Mouse (Mus musculus) neutrophil, adult 59 days (primary cell): ENCODE data around the gene Ubash3a. TPM values are rescaled to one million over a fixed set of nuclear protein-coding genes. Genes with fewer than 3 reads are reported as not detected.

ENCODE experiments used
- total RNA-seq, 2 experiments: library from RNA; stranded (reverse); gene quantifications; 1 replicate in 1 of 2; 2 replicates in 1 of 2; pipeline ENCODE4 v1.2.4; 2023

Ubash3a gene
- 1 to 10 TPM; 7.4 to 8.5 TPM for total RNA-seq

DNA sequence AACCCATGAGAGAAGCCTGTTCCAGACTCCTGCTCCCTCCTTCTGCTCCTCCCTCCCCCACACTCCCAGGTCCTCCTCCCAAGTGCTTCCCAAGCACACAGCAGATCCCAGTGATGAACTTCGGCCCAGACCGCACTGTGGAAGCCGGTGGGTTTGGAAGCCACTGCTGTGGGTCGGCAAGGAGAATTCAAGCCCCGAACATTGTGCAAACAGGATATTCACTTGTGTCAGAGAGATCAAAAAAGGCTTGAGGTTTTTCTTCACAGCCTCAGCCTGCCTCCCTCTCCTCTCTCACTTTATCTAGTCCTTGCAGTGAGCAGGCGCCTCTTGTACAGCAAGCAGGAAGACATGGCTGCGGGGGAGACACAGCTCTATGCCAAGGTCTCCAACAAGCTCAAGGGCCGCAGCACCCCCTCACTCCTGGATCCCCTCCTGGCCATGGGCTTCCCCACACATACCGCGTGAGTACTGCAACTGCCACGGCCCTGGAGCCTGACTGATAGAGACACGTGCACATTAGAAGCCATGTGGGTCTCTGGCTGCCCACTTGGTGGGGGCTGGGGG is at the start of gene Ubash3a:
Gene Ubash3a (plus strand): TSS at position 103 of the 564 bp plus-strand sequence.

DNA sequence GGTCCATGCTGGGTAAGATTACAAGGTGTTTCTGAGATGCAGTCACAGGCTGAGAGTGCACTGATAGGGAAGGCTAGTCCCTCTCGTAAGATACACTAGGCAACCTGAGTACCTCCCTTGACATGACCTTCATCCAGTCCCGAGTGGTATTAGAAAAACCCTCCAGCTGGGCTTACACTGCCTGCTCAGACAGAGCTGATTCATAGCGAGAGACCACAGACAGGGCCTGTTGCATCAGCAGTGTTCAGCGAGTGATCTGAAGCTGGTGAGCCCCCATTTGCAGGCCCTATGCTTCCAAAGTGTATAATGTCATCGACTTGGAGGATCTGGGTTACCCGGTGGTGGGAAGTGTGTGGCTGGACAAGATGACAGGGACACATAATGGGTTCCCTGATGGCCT is 42.5 kb upstream of the Ubash3a start, which contains the start of gene Tff1:
Gene Tff1 (minus strand): TSS at position 151 of the 400 bp plus-strand sequence.

DNA sequence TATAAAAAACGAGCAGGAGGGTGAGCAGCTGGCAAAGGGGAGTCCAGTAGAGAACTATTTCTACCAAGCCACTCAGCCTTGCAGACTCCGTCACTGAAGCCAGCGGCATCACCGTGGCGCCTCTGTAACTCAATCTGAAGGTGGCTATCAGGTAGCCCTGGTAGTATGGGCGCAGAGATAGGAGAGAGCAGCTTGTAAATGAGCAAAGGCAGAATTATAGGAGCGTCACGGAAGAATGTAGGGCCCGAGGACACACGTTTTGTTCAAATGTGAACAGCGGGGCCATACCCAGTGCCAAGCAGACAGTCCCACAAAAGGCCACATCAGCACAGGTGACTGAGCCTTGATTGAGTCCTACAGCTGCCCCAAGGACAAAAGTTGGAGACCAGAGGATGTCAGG is 8.8 kb upstream of the Ubash3a start, which contains the start of gene Tmprss3:
Gene Tmprss3 (minus strand): TSS at position 101 of the 400 bp plus-strand sequence.

DNA sequence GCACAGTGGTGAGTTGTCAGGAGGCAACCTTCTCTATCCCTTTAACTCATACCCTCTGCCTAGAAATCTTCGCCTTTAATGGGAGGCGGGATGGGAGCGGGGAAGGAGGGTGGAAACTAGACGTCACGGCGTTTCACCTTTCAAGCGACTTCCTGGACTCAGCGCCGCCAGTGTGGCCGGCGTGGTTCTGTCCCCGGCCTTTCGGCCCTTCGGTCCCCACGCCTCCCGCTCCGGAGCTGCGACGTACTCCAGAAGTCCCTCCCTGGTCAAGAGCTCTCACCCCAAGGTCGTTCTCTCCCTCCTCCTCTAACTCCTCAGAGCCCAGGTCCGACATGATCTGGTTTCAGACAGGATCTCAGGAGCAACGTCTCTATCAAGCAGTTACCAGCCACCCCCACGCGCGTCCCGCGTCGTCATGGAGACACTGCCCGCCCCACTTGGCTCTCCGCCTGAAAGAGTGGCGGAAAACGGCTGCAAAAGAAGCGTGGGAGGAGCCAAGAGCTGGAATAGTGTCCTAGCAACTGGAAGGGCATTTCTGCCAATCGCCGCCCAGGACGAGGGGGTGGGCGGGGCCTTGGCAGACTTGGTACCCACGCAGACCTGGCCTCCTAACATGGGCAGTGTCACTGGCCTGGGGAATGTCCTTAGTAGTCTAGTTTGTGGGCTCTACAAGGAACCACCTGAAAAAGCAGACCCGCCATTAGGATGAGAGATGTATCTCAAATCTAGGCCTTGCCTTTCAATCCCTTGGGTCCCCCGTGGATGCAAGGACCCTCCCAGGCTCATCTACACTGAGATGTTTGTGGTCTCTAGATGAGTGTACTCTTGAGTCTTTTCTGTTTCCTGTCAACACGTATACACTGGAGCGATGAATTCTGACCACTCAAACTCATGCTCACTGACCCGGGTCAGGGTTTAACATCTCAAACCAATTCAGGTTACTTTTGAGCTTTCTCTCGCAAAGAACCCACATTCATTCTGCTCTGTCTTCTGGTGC is 69.5 kb downstream of the Ubash3a start, which contains the start of gene Rsph1:
Gene Rsph1 (minus strand): TSS at position 462 of the 997 bp plus-strand sequence.

DNA sequence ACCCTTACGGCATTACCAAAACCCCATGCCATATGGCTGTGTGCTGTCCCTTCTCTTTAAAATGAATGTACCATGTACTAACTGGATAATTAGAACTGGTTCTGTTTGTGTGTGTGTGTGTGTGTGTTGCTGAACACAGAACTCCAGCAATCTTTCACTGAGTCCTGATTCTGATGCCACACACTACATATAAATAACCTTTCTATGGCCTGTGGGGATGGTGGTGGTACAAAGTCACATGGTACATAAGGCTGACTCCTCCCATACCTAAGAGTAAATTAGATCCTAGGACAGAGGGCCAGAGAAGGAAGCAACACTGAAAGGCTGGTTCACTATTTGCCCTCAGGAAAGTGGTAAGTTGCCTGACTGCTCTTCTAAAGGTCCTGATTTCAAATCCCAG is 78.8 kb downstream of the Ubash3a start, which contains the start of gene Slc37a1:
Gene Slc37a1 (plus strand): TSS at position 301 of the 400 bp plus-strand sequence.

Other genes with a start within 250 kb of the Ubash3a start
- gene Abcg1, start 150.2 kb upstream of the Ubash3a start, total RNA-seq = 10 to 100 TPM; 41.0 to 55.2 TPM
- gene Tff3, start 78.2 kb upstream of the Ubash3a start, total RNA-seq = not detected
- not detected for gene Tff2, start 63.6 kb upstream of the Ubash3a start, total RNA-seq
- gene Tff1, start 42.6 kb upstream of the Ubash3a start, total RNA-seq = not detected
- 1 to 10 TPM; 1.6 to 3.5 TPM for gene Tmprss3, start 8.9 kb upstream of the Ubash3a start, total RNA-seq
- 1 to 10 TPM; 2.9 to 4.3 TPM for gene Rsph1, start 69.5 kb downstream of the Ubash3a start, total RNA-seq
- 10 to 100 TPM; 22.4 to 34.2 TPM for gene Slc37a1, start 78.9 kb downstream of the Ubash3a start, total RNA-seq
- gene Pde9a, start 178.3 kb downstream of the Ubash3a start, total RNA-seq = not detected